Mouse (Mus musculus) pancreas, adult 10 weeks (tissue): ENCODE data around the gene Gm14322. TPM values are rescaled to one million over a fixed set of nuclear protein-coding genes. Genes with fewer than 3 reads are reported as not detected.

Experiments used
- polyA plus RNA-seq: library from polyadenylated mRNA; stranded (reverse); fragments of 350-450 nt; fragmentation: Illumina TruSeq; extraction: RNeasy Lipid Tissue Mini Kit (QIAGEN cat#74804); gene quantifications from one replicate; pipeline ENCODE4 v1.2.3, GENCODE M21; 2015; ENCODE audit warnings: low read depth, low replicate concordance; ENCODE audit not compliant: insufficient read depth

Gene Gm14322
- polyA plus RNA-seq: 3.9 TPM

DNA sequence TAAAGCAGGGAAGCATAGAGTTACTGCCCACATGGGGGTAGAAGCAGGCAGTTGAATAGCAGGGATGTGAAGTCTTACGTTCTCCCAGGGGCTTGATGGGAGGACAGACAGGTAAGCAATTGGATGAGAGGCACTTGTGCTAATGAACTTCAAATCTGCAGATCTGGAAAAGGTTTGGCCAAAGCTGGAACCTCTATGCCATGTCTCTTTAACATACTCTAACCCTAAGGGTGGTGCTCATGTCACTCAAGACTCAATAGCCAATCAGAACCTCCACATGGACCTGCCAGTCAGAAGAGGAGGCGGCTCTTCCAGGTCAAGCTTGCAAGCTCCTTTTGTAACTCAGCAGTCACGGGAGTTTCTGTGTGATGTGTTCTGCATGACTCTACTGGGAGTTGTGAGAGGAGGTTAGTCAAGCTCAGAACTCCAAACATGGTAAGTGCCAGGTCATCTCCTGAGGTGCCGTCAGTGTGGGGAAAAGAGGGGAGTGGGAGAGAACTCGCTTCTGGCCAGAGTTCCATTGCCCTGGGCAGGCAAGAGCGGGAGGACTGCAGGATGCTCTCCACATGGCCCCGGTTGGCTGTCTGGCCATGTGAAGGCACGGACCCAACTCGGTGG, at the start of gene Gm14322:
Gene Gm14322 (plus strand): TSS at position 348 of the 618 bp plus-strand sequence.

Other genes starting within 250 kb of the Gm14322 start
- gene Gm14406, start 181.1 kb upstream of the Gm14322 start, polyA plus RNA-seq: not detected
- 8.2 TPM for gene Gm14325, start 81.0 kb downstream of the Gm14322 start, polyA plus RNA-seq
- 1.4 TPM for gene Gm14327, start 137.8 kb downstream of the Gm14322 start, polyA plus RNA-seq
- not detected for gene Zfp972, start 166.3 kb downstream of the Gm14322 start, polyA plus RNA-seq
- 4.8 TPM for gene Gm14326, start 198.0 kb downstream of the Gm14322 start, polyA plus RNA-seq